13 mouse cellular contexts compared by ENCODE assay signal in the genomic region with DNA sequence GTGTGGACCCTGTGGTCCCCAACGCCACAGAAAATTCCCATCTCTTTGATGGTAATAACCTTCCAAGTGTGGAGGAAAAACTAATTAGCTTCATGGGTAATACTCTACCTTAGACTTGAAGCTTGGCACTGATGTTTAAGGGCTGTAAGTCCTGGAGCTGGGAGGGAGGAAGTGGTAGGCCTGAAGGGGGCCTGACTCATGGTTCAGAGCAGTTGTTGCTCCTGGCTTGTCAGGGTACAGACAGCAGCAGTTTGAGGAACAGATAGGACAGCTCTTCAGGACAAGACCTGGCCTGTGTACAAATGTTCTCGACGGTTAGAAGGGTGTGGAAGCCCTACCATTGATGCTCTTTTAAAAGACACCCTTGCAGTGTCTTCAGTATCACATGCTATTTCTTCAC. TPM values are rescaled to one million over a fixed set of nuclear protein-coding genes. Genes with fewer than 3 reads are reported as not detected.
"Had no signal": no experiment of that assay in that cellular context is flagged by ENCODE, and none has a peak within 500 bp of the region (broad histone marks: within the 10 kb centered on the region; RNA-seq: fewer than 3 reads in every experiment).

No protein-coding gene starts in this region.

- DNase-seq: kidney, adult 2 months; lung, adult 18-20 months; right cerebral cortex, postnatal 14 days; thymus, postnatal 36 days had no signal

- H3K9ac ChIP-seq: intestine, embryonic 15.5 days; liver, embryonic 14.5 days; midbrain, embryonic 13.5 days; neural tube, embryonic 13.5 days had no signal

- H3K9me3 ChIP-seq: intestine, embryonic 15.5 days; neural tube, embryonic 13.5 days had no signal

- ATAC-seq: intestine, embryonic 15.5 days; lung, postnatal 0 days; midbrain, embryonic 13.5 days had no signal

- H3K27me3 ChIP-seq: intestine, embryonic 15.5 days; megakaryocyte, embryonic 14.5 days; midbrain, embryonic 13.5 days; neural tube, embryonic 13.5 days had no signal

- H3K4me1 ChIP-seq: megakaryocyte, embryonic 14.5 days had no signal

- H3K4me3 ChIP-seq: intestine, embryonic 15.5 days; left cerebral cortex, adult 2 months; megakaryocyte, embryonic 14.5 days; midbrain, embryonic 13.5 days; neural tube, embryonic 13.5 days had no signal

- H3K27ac ChIP-seq: intestine, embryonic 15.5 days; left cerebral cortex, adult 2 months; liver, embryonic 14.5 days; macrophage; neural tube, embryonic 13.5 days had no signal

- H3K4me2 ChIP-seq: intestine, embryonic 15.5 days; midbrain, embryonic 13.5 days; neural tube, embryonic 13.5 days had no signal

- H3K36me3 ChIP-seq: intestine, embryonic 15.5 days; midbrain, embryonic 13.5 days; neural tube, embryonic 13.5 days had no signal

RNA-seq across cellular contexts. Expression of gene Igfbp2, which starts 8.7 kb away (rescaled TPM):
- total RNA-seq: monocyte, adult 5-6 weeks had no signal
- polyA plus RNA-seq: macrophage had no signal
